Mouse (Mus musculus) thymus, adult 2 months (tissue): ENCODE measurements around the gene Cebpb.

Source experiments
- CTCF ChIP-seq: fragments of 200-500 bp; IDR thresholded peaks from 2 replicates; pipeline ENCODE4 v1.5.1; 2012; ENCODE audit warnings: mild to moderate bottlenecking, control low read depth, low read length, moderate library complexity, borderline replicate concordance; ENCODE audit not compliant: control insufficient read depth, poor library complexity, insufficient read depth; ENCODE audit errors: extremely low read depth
- POLR2A ChIP-seq: fragments of 200-500 bp; IDR thresholded peaks from 2 replicates; pipeline ENCODE4 v1.6.1; 2012; ENCODE audit warnings: mild to moderate bottlenecking, low read length, control low read depth, moderate library complexity; ENCODE audit not compliant: control insufficient read depth, poor library complexity, insufficient read depth; ENCODE audit errors: extremely low read depth

DNA sequence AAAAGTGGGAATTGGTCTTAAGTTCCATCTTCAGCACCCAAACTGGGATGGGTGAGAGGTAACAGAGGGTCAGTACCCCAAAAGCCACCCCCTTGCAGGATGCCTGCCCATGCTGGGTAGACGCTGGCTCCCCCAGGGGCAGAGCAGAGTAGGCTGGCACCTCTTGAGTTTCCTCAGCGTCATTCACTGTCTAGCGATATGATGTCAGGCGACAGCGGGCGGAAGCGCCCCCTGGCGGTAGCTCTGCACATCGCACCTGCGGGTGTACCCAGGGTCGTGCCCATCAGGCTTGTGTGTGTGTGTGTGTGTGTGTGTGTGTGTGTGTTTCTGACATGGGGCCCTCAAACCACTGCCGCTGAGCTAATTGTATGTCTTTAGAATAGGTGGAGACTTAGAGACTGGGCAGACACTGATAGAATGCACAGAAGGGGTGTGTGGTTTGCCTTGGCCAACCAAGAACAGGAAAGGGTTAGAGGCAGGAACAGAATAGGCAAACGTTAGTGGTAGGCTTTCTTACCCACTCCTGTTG is 8.7 kb upstream of the Cebpb start:
- TF ChIP-seq CTCF, result peak; percentile 99
- TF ChIP-seq POLR2A, result no peak
